Mouse (Mus musculus) lung, embryonic 14.5 days (tissue): ENCODE data around the gene Onecut1. TPM values are rescaled to one million over a fixed set of nuclear protein-coding genes. Genes with fewer than 3 reads are reported as not detected.

ENCODE experiments used
- ATAC-seq: fragments of 200-750 bp; cut with Nextera tagmentation; 2 replicates; pipeline ENCODE4 v1.8.0; 2017; ENCODE audit warnings: mild to moderate bottlenecking, moderate TSS enrichment, moderate library complexity; ENCODE audit not compliant: insufficient read depth
- DNase-seq: peaks from one replicate; pipeline ENCODE4 v3.0.0-alpha.2; 2015
- H3K27ac ChIP-seq: fragments of 300-500 bp; sonication (generic); 2 replicates; pipeline ENCODE4 v1.5.1; 2014; ENCODE audit warnings: low read depth, mild to moderate bottlenecking, moderate library complexity
- H3K27me3 ChIP-seq: fragments of 300-500 bp; sonication (generic); 2 replicates; pipeline ENCODE4 v1.6.1; 2014; ENCODE audit warnings: low read length, control low read depth; ENCODE audit not compliant: insufficient read depth
- H3K36me3 ChIP-seq: fragments of 300-500 bp; sonication (generic); 2 replicates; pipeline ENCODE4 v1.6.1; 2014; ENCODE audit warnings: control low read depth; ENCODE audit not compliant: insufficient read depth
- H3K4me1 ChIP-seq: fragments of 300-500 bp; sonication (generic); 2 replicates; pipeline ENCODE4 v1.6.1; 2014; ENCODE audit warnings: antibody characterized with exemption, control low read depth; ENCODE audit not compliant: insufficient read depth
- H3K4me2 ChIP-seq: fragments of 300-500 bp; sonication (generic); 2 replicates; pipeline ENCODE4 v1.6.1; 2014; ENCODE audit warnings: mild to moderate bottlenecking
- H3K4me3 ChIP-seq: fragments of 300-500 bp; sonication (generic); 2 replicates; pipeline ENCODE4 v1.5.1; 2014; ENCODE audit warnings: low read depth, low read length
- H3K9ac ChIP-seq: fragments of 300-500 bp; sonication (generic); 2 replicates; pipeline ENCODE4 v1.6.1; 2014
- H3K9me3 ChIP-seq: fragments of 300-500 bp; sonication (generic); 2 replicates; pipeline ENCODE4 v1.6.1; 2016; ENCODE audit warnings: low read depth, low read length, control low read depth
- CTCF ChIP-seq: IDR thresholded peaks from 2 replicates; pipeline ENCODE4 v1.5.1; 2016; ENCODE audit warnings: antibody characterized with exemption, low read depth
- WGBS: fragments of 180-500 bp; shearing (Covaris S2); extraction: QIAGEN DNeasy Blood & Tissue Kit; methylation state at CpG from one replicate; pipeline ENCODE4 v1.1.7; 2014; 5-methylcytosine and 5-hydroxymethylcytosine counted together
- polyA plus RNA-seq: library from polyadenylated mRNA; unstranded; fragments of >200 nt; fragmentation: Nextera tagmentation; extraction: Ambion mirVana; gene quantifications from 2 replicates; pipeline ENCODE4 v1.2.1, GENCODE M21; 2014

Onecut1 gene
- polyA plus RNA-seq: not detected in 2 replicates

- peak within 1 kb of the TSS; percentile 96 for H3K4me2 ChIP-seq
- H3K36me3 ChIP-seq: no peaks in the 10 kb centered on the region
- H3K27ac ChIP-seq: no peak within 1 kb of the TSS
- no peaks in the 10 kb centered on the region for H3K4me1 ChIP-seq
- no peaks in the 10 kb centered on the region for H3K9me3 ChIP-seq
- H3K27me3 ChIP-seq: peaks cover 100% of the 10 kb centered on the region
- peak within 1 kb of the TSS; percentile 48 for H3K4me3 ChIP-seq
- TF ChIP-seq CTCF: no peak
- H3K9ac ChIP-seq: peak within 1 kb of the TSS; percentile 41
- peak; percentile 85 for DNase-seq
- ATAC-seq: peak; percentile 72
- under 1% methylated on average over 45 of the region's 45 CpGs for WGBS
Observed at GRCm38 (mm10) chr9:74861561-74861980, at the start of gene Onecut1. Gene Onecut1, plus strand, starts transcription at chr9:74861921.

- DNase-seq: no peak
- no peak overlapping the region for H3K27ac ChIP-seq
- H3K27me3 ChIP-seq: no peaks in the 10 kb centered on the region
- ATAC-seq: no peak
- WGBS: 41% methylated on average over 19 of the region's 19 CpGs
- TF ChIP-seq CTCF: no peak
- H3K9me3 ChIP-seq: no peaks in the 10 kb centered on the region
- H3K4me3 ChIP-seq: no peak overlapping the region
- H3K36me3 ChIP-seq: no peaks in the 10 kb centered on the region
- H3K4me2 ChIP-seq: no peak overlapping the region
- no peaks in the 10 kb centered on the region for H3K4me1 ChIP-seq
- H3K9ac ChIP-seq: no peak overlapping the region
Observed at GRCm38 (mm10) chr9:74819736-74820511, 41.8 kb upstream of the Onecut1 start.

GRCm38 (mm10) chr9:74825102-74825501 is 36.6 kb upstream of the Onecut1 start:
- Histone ChIP-seq H3K4me2 (no peak overlapping the region), H3K27me3 (no peaks in the 10 kb centered on the region), H3K9me3 (no peaks in the 10 kb centered on the region), H3K36me3 (no peaks in the 10 kb centered on the region), H3K4me1 (no peaks in the 10 kb centered on the region), H3K4me3 (no peak overlapping the region), H3K27ac (no peak overlapping the region), H3K9ac (no peak overlapping the region)
- no peak for DNase-seq
- no peak for ATAC-seq
- TF ChIP-seq CTCF: no peak
- 70% methylated on average over 2 of the region's 2 CpGs for WGBS

GRCm38 (mm10) chr9:74829206-74829605 is 32.5 kb upstream of the Onecut1 start:
- DNase-seq: no peak
- no peak for TF ChIP-seq CTCF
- no peak for ATAC-seq
- H3K9me3 ChIP-seq: no peaks in the 10 kb centered on the region
- no peak overlapping the region for H3K9ac ChIP-seq
- WGBS: 53% methylated on average over 3 of the region's 3 CpGs
- H3K4me3 ChIP-seq: no peak overlapping the region
- H3K36me3 ChIP-seq: no peaks in the 10 kb centered on the region
- no peak overlapping the region for H3K4me2 ChIP-seq
- no peaks in the 10 kb centered on the region for H3K4me1 ChIP-seq
- no peaks in the 10 kb centered on the region for H3K27me3 ChIP-seq
- no peak overlapping the region for H3K27ac ChIP-seq

GRCm38 (mm10) chr9:74842890-74843289 is 18.8 kb upstream of the Onecut1 start:
- Histone ChIP-seq H3K4me2 (no peak overlapping the region), H3K4me1 (no peaks in the 10 kb centered on the region), H3K27ac (no peak overlapping the region), H3K9me3 (no peaks in the 10 kb centered on the region), H3K36me3 (no peaks in the 10 kb centered on the region), H3K27me3 (peaks cover 25% of the 10 kb centered on the region), H3K4me3 (no peak overlapping the region), H3K9ac (no peak overlapping the region)
- TF ChIP-seq CTCF: no peak
- WGBS: 77% methylated on average over 4 of the region's 4 CpGs
- ATAC-seq (no peak), DNase-seq (no peak)

- ATAC-seq: no peak
Observed at GRCm38 (mm10) chr9:74846867-74847830, 14.6 kb upstream of the Onecut1 start.

More at GRCm38 (mm10) chr9:74846867-74847830, 14.6 kb upstream of the Onecut1 start:
- H3K4me2 ChIP-seq: no peak overlapping the region
- no peaks in the 10 kb centered on the region for H3K4me1 ChIP-seq
- H3K36me3 ChIP-seq: no peaks in the 10 kb centered on the region
- H3K4me3 ChIP-seq: no peak overlapping the region
- no peaks in the 10 kb centered on the region for H3K9me3 ChIP-seq
- H3K27ac ChIP-seq: no peak overlapping the region
- H3K9ac ChIP-seq: no peak overlapping the region
- no peak for TF ChIP-seq CTCF
- no peak for DNase-seq
- peaks cover 68% of the 10 kb centered on the region for H3K27me3 ChIP-seq
- 2% methylated on average over 33 of the region's 33 CpGs for WGBS
